Mouse (Mus musculus) erythroid progenitor cell, adult 5-6 weeks (primary cell): Measurements from ENCODE around the gene Sema3g. TPM values are rescaled to one million over a fixed set of nuclear protein-coding genes. Genes with fewer than 3 reads are reported as not detected.

Experiments used
- ATAC-seq: replicated peaks from 2 replicates; pipeline ENCODE4 v1.8.0; 2016; ENCODE audit warnings: moderate number of reproducible peaks, mild to moderate bottlenecking, moderate TSS enrichment, inconsistent platforms; ENCODE audit not compliant: poor library complexity, low FRiP score, severe bottlenecking
- total RNA-seq, 2 experiments: library from RNA; stranded (forward) in 1 of 2; stranded (reverse) in 1 of 2; fragments of 150-400 nt in 1 of 2; fragments of 186-747, 209-891 nt in 1 of 2; gene quantifications; 2 replicates each; pipeline versions ENCODE4 v1.2.3 to v1.2.4; 2015 to 2017; ENCODE audit warnings: low replicate concordance in 2 of 2

The Sema3g gene
- total RNA-seq (2015; ENCODE audit: low replicate concordance) (not detected in 2 replicates), total RNA-seq (2017; ENCODE audit: low replicate concordance) (not detected in 2 replicates)

DNA sequence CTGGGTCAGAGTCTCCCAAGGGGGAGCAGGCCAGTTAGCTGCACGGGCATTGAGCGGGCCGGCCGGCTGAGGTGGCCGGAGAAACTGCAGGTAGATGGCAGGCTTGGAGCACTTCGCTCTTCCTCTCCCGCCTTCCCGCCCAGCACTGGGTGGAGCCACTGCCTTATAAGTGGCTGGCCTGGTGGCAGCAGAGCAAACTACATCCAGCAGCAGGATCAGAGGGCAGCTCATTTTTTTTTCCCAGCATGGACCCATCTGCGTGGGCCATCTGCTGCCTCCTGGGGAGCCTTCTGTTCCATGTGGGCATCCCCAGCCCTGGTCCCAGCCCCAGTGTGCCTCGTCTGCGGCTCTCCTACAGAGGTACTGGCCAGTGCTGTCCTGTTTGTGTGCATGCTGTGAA lies at the start of gene Sema3g:
Gene Sema3g (plus strand): TSS at position 195 of the 400 bp plus-strand sequence.
- ATAC-seq = no peak

DNA sequence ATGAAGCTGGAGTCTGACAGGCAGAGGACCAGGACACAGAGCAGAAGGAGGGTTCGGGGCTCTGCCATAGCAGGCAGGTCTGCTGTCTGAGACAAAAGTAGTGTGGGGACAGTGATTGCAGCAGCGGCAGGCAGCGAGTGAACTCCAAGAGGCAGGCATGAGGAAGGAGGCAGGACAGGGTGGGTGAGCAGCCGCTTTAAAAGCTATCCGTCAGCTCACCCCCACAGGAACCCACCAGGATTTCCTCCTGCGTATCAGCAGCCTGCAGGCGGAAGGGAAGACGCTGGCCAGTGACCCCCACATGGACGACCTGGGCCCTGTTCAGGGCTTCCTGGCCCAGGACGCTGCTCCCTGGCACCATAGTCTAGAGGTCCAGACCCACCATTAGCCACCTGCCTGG lies 49.2 kb upstream of the Sema3g start, which contains the start of gene Stab1:
Gene Stab1 (minus strand): TSS at position 217 of the 400 bp plus-strand sequence.
- ATAC-seq = no peak

DNA sequence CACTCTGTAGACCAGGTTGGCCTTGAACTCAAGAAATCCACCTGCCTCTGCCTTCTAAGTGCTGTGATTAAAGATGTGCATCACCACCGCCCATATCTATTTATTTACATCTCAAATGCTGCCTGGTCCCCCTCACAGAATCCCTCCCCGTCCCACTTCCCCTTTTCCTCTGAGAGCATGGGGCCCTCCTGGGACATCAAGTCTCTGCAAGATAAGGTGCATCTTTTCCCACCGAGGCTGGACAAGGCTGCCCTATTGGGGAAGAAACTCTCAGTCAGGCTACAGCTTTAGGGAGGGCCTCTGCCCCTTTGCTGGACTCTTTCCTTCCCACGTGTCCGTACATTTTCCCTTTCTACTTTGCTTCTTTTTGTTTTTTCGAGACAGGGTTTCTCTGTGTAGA lies 48.2 kb upstream of the Sema3g start:
- no peak for ATAC-seq

DNA sequence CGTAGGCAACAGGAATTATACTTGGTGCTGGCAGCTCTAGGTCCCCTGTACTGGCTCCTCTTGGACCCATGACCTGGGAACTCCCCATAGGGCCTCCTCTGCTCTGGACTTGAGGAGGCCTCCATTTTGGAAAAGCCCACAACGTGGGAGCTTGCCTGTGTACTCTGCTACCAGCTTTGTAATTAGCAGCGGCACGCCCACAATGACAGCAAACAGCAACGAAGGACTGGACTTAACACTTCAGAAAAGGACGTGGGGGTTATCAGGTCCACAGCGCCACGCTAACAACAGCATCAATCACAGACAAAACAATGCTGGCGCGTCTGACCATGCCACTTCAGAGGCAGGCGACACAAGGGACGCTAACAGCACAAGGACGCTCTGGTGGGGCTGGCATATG lies 46.7 kb upstream of the Sema3g start:
- ATAC-seq = no peak

DNA sequence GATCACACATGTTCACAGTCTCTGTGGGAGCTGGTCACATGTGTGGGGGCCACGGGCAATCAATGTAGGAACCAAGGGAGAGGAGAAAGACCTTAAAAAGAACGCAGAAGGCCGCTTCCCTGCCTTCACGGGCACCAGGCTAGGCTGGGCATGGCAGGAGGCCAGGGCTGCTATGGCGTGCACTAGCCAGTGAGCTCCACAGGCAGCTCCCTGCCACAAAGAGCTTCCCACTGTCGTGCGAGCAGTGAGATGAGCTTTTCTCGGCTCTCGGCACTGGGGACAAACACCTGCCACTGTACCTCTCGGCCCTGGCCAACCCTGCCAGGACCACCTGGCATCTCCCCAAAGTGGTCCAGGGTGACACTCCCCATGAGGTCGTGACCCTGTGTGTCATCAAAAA lies 46.3 kb upstream of the Sema3g start:
- ATAC-seq = no peak

DNA sequence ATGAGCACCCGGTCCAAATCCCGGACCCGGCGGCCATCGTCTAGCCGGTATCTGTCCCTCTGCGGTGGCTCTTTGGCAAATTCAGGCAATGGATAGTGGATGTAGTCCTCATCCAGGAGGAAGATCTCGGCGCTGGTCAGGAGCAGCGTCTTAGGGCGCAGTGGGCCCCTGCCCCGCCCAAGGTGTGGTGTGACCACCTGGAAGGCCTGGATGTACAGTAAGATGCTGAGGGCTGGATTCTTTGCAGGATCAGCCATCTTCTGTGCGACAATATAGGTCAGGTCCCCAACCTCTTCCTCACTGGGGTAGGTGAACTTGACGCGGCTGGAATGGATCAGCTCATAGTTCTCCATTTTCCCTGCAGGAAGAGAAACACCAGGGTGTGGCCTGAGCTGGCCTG lies 45.8 kb upstream of the Sema3g start:
- ATAC-seq = no peak

DNA sequence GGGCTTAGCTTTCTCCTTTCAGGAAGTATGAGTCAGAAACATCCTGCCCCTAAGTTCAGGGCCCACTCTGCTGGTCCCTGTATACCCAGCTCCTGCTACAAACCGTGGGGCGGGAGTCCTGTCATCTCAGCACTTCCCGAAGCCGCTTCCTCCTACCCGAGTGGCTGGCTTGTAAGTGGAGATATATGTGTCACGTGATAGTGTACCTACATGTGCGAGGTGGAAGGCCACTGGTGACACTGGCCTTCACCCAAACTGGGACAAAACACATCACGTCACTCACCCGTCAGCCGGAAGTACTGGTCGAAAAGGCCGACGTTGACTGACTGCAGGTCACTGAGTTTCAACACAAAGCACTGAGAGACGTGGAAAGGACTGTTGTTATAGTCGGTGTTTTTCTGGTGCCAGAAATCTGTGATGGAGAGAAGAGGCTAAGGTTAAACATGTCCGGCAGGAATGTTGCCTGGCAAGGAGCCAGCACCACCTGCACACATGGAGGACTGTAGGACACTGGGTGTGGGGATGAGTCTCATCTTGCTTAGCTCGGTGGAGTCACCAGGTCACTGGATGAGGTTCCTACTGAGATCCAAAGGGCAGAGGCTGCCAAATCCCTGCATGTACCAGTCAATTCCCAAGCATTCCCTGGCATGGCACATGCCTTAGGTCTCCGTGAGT lies 44.7 kb upstream of the Sema3g start:
- no peak for ATAC-seq

DNA sequence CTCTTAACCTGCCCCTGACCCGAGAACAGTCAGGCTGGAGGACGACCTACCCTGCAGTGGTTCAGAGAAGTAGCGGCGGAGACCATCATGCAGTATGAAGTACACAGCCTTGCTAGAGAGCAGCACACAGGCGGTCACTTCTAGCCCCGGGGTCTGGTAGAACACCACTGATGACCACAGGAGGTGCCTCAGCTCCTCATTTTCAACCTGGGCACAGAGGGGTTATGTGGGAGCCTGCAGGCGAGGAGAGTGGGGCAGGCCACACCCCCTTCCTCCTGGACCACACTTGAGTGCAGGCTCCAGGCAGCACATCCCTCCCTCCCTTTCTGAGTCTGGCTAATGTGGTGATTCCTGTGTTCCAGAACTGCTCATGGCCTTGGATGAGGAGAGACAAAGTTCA lies 44.1 kb upstream of the Sema3g start:
- no peak for ATAC-seq

DNA sequence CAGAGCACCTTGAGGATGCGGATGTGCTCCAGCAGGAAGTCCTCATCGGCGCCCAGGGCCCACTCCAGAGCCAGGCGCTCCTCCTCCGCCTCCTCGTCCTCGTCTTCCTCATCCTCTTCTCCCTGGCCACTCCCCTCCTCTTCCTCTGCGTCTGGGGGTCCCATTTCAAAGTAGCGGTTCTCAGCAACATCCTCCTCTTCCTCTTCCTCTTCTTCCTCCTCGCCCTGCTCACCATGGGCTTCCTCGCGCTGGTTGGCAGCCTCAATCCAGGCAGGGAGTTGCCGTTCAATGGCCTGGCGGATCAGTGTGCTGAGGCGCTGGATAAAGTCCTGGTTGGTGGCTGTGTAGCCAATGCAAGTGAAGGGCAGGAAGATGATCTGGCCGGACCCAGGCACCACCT lies 40.4 kb upstream of the Sema3g start:
- no peak for ATAC-seq

DNA sequence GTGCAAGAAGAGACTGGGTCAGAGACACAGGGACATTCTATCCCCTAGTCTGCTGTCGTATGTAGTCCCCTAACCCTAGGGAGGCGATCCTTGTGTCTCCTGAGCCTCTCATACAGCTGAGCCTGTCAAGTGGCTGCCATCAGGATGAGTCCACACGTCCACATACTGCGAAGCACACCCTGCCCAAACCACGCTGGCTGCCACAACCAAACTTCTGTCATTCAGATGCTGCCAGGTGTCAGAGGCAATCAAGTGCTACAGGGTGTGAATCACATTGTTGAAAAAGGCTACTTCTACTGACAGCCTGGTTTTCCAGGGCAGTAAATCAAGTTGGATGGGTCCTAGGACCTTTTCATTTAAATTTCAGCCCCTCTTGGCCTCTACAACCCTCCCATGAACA lies 39.9 kb upstream of the Sema3g start:
- ATAC-seq = no peak

DNA sequence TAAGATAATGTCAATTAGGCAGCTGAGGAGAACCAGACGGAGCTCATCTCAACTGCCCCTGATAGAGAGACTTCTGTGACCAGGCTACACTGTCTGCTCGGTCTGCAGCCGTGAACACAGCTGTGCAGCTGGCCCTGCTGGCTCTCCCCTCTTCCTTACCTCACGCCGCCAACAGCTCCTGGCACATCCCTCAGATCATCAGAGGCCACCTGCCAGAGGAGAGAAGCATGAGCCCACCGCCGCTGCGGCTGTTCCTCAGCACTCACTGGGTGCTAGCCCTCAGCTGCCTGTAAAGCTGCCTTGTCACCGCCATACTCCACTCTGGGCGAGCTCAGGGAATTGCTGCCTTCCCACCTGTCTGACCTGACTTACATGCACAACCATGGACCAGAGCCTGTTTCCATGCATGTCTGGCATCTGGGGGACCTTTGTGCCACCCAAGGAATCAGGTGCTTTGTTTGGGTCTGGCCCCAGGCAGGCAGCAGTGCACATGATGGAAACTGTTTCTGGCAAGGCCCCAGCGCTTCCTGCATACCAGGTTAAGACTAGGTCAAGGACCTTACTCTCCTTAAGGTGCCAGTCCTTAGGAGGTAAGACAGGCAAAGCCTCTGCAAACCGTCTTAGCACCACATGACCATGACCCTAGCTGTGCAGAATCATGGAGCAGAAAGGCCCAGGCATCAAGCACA lies 37.8 kb upstream of the Sema3g start:
- ATAC-seq = no peak

DNA sequence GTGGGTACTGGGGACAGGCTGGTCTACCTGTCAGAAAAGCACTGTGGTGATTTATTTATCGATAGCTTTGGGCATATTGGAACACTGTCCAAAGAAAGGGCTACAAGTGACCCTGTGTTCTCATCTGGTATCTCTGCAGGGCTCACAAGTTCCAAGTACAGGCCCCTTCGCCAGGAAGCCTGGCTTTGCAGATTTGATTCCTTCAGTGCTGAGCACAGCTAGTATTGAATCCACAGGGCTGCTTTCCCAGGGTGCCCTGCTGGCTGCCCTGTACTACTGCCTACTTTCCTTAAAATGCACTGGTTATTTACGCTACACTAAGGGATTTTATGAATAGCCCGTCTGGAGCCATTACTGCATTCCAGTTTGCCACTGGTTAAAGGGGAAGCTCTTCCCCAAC lies 36.1 kb upstream of the Sema3g start:
- no peak for ATAC-seq

DNA sequence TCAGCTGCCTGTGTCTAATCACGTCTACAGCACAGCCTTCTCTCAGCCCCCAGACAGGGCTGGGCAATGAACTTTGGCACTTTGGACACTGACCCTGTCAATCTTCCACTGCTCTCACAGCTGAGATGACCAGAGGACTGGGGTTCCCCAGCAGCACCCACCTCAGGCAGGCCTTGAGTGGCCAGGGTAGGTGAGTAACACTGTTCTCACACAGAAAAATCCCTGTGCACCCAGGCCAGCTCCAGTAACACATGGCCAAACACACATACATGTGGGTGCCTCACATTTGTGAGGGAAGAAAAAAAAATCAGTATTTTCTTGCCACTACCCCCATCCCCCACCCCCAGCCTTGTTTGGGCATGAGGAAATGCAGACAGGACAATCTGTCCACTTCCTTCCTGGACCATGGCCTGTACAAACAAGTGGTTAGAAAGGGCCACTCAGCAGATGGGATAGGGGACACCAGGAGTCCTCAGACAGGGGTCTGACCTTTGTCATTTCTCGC lies 34.8 kb upstream of the Sema3g start:
- no peak for ATAC-seq

DNA sequence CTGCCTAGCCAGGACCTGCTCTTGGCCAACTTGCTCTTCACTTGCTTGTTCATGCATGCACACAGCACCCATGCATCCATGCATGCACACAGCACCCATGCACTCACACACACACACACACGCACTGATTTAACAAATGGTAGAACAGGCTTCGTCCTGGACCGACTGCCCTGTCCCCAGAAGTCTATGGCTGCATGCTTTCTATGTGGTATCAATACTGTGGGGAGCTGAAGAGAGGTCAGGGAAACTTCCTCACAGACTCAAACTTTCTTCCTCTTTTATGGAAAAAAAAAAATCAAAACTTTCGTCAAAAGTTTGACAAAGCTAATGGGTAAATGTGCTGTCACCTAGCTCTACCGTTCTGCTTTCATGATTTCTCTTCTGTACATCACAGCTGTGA lies 34.1 kb upstream of the Sema3g start:
- ATAC-seq = no peak

DNA sequence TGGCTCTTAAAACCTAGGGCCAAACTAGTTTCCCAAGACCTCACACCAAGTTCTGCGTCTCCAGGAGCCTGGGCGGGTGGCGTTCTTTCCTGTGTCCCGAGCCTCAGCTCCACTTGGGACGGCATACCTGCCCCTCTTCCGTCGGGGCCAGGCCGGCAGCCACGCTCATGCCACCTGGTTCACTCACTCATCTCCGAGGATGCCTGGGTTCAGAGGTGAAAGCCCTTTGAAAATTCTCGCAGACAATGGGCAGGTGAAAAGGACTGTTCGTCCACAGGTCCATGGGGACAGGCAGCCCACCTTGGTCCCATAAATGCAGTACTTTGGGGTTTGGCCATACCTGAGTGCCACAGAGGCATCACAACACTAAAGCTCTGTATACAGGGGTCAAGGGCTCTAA lies 33.5 kb upstream of the Sema3g start:
- ATAC-seq = no peak

DNA sequence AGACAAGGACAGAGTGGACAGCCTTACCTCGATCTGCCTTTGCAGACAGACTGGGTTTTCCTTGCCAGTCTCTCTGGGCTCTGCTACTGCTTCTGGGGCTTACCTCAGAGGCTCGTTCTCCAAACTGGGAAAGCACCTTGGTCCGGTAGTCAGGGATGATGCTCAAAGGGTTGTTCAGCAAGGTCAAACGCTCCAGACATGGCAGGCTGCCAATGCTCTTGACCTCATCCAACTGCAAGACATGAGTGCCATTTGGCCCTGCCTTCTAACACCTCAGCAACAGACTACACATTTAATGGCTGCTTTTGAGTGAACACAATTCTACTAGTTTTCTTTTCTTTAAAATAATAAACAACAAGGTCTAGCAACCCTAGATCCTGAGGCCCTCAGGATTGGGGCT lies 31.0 kb upstream of the Sema3g start:
- ATAC-seq = no peak

DNA sequence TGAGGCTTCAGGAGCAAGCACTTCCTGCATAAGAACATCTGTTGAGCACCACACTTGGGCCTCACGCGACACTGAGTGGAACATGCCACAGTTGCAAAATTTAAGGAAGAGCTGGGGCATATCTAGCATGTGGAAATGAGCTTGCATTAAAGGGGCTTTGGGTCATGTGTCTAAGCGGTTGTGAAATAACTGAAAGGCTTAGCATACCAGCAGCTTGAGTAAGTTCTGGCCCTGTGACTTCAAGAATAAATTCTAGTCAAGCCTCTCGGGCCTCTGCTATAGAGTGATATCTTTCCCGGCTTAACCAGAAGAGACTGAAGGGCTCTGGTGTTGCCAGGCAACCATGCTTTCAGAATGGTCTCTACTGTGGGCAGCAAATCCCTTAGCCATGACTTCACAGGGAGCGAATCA lies 28.9 kb upstream of the Sema3g start:
- ATAC-seq = no peak

DNA sequence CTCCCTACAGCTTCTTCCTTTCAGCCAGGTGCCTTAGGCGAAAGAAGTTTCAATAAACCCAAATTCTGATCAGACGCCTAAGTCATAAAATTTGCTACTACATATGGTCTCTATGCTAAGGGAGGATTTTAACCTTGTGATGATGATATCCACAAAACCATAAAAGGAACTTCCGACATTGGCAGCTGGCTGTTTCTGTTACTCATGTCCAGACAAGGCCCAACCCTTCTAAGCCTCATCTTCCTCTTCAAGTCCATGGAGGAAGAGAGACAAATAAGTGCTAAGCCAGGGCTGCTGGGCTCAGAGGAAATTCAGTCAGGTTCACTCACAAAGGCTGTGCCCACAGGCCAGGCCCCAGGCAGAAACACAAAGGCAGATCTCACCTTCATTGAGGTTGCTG lies 28.3 kb upstream of the Sema3g start:
- no peak for ATAC-seq

DNA sequence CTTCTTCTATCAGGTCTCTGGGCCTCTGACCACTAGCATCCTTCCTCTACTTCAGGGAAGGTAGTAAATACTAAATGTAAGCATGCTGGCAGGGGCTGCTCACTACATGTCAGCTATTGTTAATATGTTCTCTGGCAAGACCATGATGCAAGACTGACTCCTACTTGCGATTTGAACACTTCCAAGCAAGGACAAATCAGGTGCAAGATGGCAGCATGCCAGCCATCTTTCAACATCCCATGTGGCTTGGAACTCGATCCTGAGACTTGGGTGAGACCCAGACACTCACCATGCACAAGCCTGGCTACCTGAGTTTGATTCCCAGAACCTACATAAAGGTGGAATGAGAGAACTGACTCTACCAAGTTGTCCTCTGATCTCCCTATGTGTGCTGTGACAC lies 25.7 kb upstream of the Sema3g start:
- ATAC-seq = no peak

DNA sequence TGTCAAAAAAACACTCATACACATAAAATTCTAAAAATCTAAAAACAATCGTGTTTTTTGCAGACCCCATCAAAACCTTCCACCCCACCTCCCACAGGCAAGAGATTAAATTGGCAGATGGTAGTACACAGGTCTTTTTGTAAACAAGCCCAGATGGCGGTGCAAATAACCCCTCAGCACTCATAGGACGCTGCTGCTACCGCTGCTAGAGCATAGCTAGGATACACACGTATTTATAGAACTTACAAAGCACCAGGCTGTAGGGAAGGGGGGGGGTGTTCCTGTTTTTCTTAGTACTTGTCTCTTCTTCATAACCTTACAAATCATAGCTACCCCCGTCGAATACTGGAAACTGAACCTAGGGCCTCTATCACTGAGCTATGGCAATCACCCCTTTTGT lies 23.9 kb upstream of the Sema3g start:
- ATAC-seq = no peak

DNA sequence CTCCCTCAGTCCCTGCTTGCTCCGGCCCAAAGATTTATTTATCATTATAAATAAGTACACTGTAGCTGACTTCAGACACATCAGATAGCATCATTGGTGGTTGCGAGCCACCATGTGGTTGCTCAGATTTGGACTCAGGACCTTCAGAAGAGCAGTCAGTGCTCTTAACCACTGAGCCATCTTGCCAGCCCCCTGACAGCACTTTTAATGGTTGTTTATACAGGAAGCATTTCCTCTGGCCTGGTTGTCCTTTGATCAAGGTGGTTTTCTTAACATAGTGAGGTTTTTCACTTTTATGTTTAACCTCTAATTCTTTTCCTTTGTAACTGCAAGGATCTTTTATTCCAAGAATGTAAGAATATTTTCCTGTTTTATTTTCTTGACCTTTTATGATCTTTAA lies 23.2 kb upstream of the Sema3g start:
- no peak for ATAC-seq
